13 mouse cellular contexts compared by ENCODE assay signal in the genomic region with DNA sequence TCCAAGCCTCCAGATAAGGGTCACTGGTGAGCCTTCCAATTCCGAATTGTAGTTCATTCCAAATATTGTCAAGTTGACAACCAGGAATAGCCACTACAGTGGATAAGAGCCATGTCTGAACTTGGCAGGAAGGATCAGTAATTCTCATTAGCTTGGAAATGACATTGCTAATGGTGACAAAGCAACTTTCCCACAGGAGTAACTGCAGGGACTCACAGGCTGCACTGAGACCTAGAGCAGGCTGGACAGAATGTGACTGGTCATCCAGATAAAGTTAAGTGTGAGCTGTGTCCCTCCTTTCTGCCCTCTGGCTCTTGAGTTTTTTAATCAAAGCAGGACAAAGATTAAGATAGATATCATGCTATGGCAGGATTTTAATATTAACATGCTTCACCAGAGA. TPM values are rescaled to one million over a fixed set of nuclear protein-coding genes. Genes with fewer than 3 reads are reported as not detected.
"Had no signal": no experiment of that assay in that cellular context is flagged by ENCODE, and none has a peak within 500 bp of the region (broad histone marks: within the 10 kb centered on the region; RNA-seq: fewer than 3 reads in every experiment).

No protein-coding gene starts in this region.

RNA-seq across cellular contexts. Expression of gene Gm10639, which starts 0.7 kb away (rescaled TPM):
- polyA plus RNA-seq: neural tube, embryonic 12.5 days; neural tube, embryonic 13.5 days; neural tube, embryonic 14.5 days; neural tube, embryonic 15.5 days; small intestine, adult 2 months; spleen, adult 2 months; stomach, embryonic 14.5 days; testis, adult 2 months; thymus, adult 2 months; thymus, postnatal 0 days had no signal

RNA-seq across cellular contexts. Expression of gene Omt2a, which starts 25.5 kb away (rescaled TPM):
- polyA plus RNA-seq: neural tube, embryonic 12.5 days; neural tube, embryonic 13.5 days; neural tube, embryonic 14.5 days; neural tube, embryonic 15.5 days; small intestine, adult 2 months; spleen, adult 2 months; stomach, embryonic 14.5 days; stomach, embryonic 15.5 days; stomach, embryonic 16.5 days; testis, adult 2 months; thymus, postnatal 0 days; urinary bladder, adult 2 months had no signal

RNA-seq across cellular contexts. Expression of gene Gm3776, which starts 32.1 kb away (rescaled TPM):
- polyA plus RNA-seq: neural tube, embryonic 12.5 days; neural tube, embryonic 13.5 days; neural tube, embryonic 14.5 days; neural tube, embryonic 15.5 days; spleen, adult 2 months; testis, adult 2 months; thymus, postnatal 0 days had no signal

RNA-seq across cellular contexts. Expression of gene Omt2b, which starts 38.3 kb away (rescaled TPM):
- polyA plus RNA-seq: neural tube, embryonic 12.5 days; neural tube, embryonic 13.5 days; neural tube, embryonic 14.5 days; neural tube, embryonic 15.5 days; small intestine, adult 2 months; spleen, adult 2 months; stomach, embryonic 14.5 days; stomach, embryonic 15.5 days; stomach, embryonic 16.5 days; testis, adult 2 months; urinary bladder, adult 2 months had no signal

RNA-seq across cellular contexts. Expression of gene Gsta1, which starts 58.6 kb away (rescaled TPM):
- polyA plus RNA-seq: neural tube, embryonic 12.5 days; neural tube, embryonic 13.5 days; neural tube, embryonic 14.5 days; neural tube, embryonic 15.5 days; testis, adult 2 months had no signal
